Mouse (Mus musculus): ENCODE results near the gene Slc4a5. TPM values are rescaled to one million over a fixed set of nuclear protein-coding genes. Genes with fewer than 3 reads are reported as not detected.

The Slc4a5 gene
- polyA plus RNA-seq, 1 experiment from 2014 or later: 0.52 TPM

- Histone ChIP-seq H3K4me1 (replicated peaks) (peaks cover 26% of the 10 kb centered on the region), H3K4me3 (no peak overlapping the region), H3K4me2 (0 out of 2 replicates have a peak overlapping the region, but pooled peaks have one; percentile 6), H3K27ac (ENCODE audit: poor library complexity, severe bottlenecking) (peak overlapping the region; percentile 64), H3K27me3 (replicated peaks) (no peaks in the 10 kb centered on the region), H3K9ac (no peak overlapping the region), H3K36me3 (peaks cover 60% of the 10 kb centered on the region), H3K9me3 (replicated peaks) (no peaks in the 10 kb centered on the region)
- ATAC-seq (ENCODE audit: insufficient number of reproducible peaks, low FRiP score): peak; percentile 89
- 79% methylated on average over 7 of the region's 7 CpGs for WGBS
Observed at GRCm38 (mm10) chr6:83351490-83352160, 132.0 kb downstream of the Slc4a5 start.

- Histone ChIP-seq H3K4me2 (peak overlapping the region; percentile 23; the same call in 1 of the 2 replicates), H3K36me3 (peaks cover 61% of the 10 kb centered on the region), H3K9me3 (replicated peaks) (no peaks in the 10 kb centered on the region), H3K4me1 (replicated peaks) (peaks cover 30% of the 10 kb centered on the region), H3K27me3 (replicated peaks) (no peaks in the 10 kb centered on the region), H3K4me3 (no peak overlapping the region), H3K9ac (peak overlapping the region; percentile 4; the same call in 1 of the 2 replicates), H3K27ac (ENCODE audit: poor library complexity, severe bottlenecking) (peak overlapping the region; percentile 52; the same call in 1 of the 2 replicates)
- 93% methylated on average over 24 of the region's 24 CpGs for WGBS
- ATAC-seq (ENCODE audit: insufficient number of reproducible peaks, low FRiP score): no peak
Observed at GRCm38 (mm10) chr6:83352666-83353410, 133.2 kb downstream of the Slc4a5 start.

Other genes starting within 250 kb of the Slc4a5 start
- gene Dok1, start 186.4 kb upstream of the Slc4a5 start, polyA plus RNA-seq (2016; fragmentation: Nextera tagmentation; extraction: Ambion mirVana): 8.1 and 11.3 TPM in 2 replicates
- gene Loxl3, start 185.7 kb upstream of the Slc4a5 start, polyA plus RNA-seq (2016; fragmentation: Nextera tagmentation; extraction: Ambion mirVana): 5.7 and 8.0 TPM in 2 replicates
- gene Aup1, start 165.3 kb upstream of the Slc4a5 start, polyA plus RNA-seq (2016; fragmentation: Nextera tagmentation; extraction: Ambion mirVana): 120 and 131 TPM in 2 replicates
- 86.7 and 86.9 TPM in 2 replicates for gene Htra2, start 164.6 kb upstream of the Slc4a5 start, polyA plus RNA-seq (2016; fragmentation: Nextera tagmentation; extraction: Ambion mirVana)
- gene Dqx1, start 162.0 kb upstream of the Slc4a5 start, polyA plus RNA-seq (2016; fragmentation: Nextera tagmentation; extraction: Ambion mirVana): 0.48 and 0.64 TPM in 2 replicates
- gene Tlx2, start 149.5 kb upstream of the Slc4a5 start, polyA plus RNA-seq (2016; fragmentation: Nextera tagmentation; extraction: Ambion mirVana): 0.18 and 0.24 TPM in 2 replicates
- gene Pcgf1, start 142.0 kb upstream of the Slc4a5 start, polyA plus RNA-seq (2016; fragmentation: Nextera tagmentation; extraction: Ambion mirVana): 12.5 and 14.9 TPM in 2 replicates
- gene Lbx2, start 133.5 kb upstream of the Slc4a5 start, polyA plus RNA-seq (2016; fragmentation: Nextera tagmentation; extraction: Ambion mirVana): 0.36 TPM in 1 of 2 replicates, not detected in the other
- gene Ccdc142, start 118.2 kb upstream of the Slc4a5 start, polyA plus RNA-seq (2016; fragmentation: Nextera tagmentation; extraction: Ambion mirVana): 1.3 and 1.9 TPM in 2 replicates
- 2.2 and 2.4 TPM in 2 replicates for gene Gm42688, start 118.2 kb upstream of the Slc4a5 start, polyA plus RNA-seq (2016; fragmentation: Nextera tagmentation; extraction: Ambion mirVana)
- 155 and 156 TPM in 2 replicates for gene Mrpl53, start 110.8 kb upstream of the Slc4a5 start, polyA plus RNA-seq (2016; fragmentation: Nextera tagmentation; extraction: Ambion mirVana)
- 30.7 and 30.8 TPM in 2 replicates for gene Mogs, start 104.3 kb upstream of the Slc4a5 start, polyA plus RNA-seq (2016; fragmentation: Nextera tagmentation; extraction: Ambion mirVana)
- gene Wbp1, start 98.3 kb upstream of the Slc4a5 start, polyA plus RNA-seq (2016; fragmentation: Nextera tagmentation; extraction: Ambion mirVana): 87.6 and 91.3 TPM in 2 replicates
- 11.1 and 12.1 TPM in 2 replicates for gene Ino80b, start 94.4 kb upstream of the Slc4a5 start, polyA plus RNA-seq (2016; fragmentation: Nextera tagmentation; extraction: Ambion mirVana)
- gene Rtkn, start 84.4 kb upstream of the Slc4a5 start, polyA plus RNA-seq (2016; fragmentation: Nextera tagmentation; extraction: Ambion mirVana): 20.3 and 22.0 TPM in 2 replicates
- gene Wdr54, start 63.4 kb upstream of the Slc4a5 start, polyA plus RNA-seq (2016; fragmentation: Nextera tagmentation; extraction: Ambion mirVana): 4.2 and 6.8 TPM in 2 replicates
- 0.17 and 0.39 TPM in 2 replicates for gene 1700003E16Rik, start 63.4 kb upstream of the Slc4a5 start, polyA plus RNA-seq (2016; fragmentation: Nextera tagmentation; extraction: Ambion mirVana)
- 86.9 and 89.0 TPM in 2 replicates for gene Dctn1, start 53.9 kb upstream of the Slc4a5 start, polyA plus RNA-seq (2016; fragmentation: Nextera tagmentation; extraction: Ambion mirVana)
- 38.9 TPM in 2 replicates for gene Mthfd2, start 106.1 kb downstream of the Slc4a5 start, polyA plus RNA-seq (2016; fragmentation: Nextera tagmentation; extraction: Ambion mirVana)
- gene Mob1a, start 106.2 kb downstream of the Slc4a5 start, polyA plus RNA-seq (2016; fragmentation: Nextera tagmentation; extraction: Ambion mirVana): 42.6 and 43.3 TPM in 2 replicates
- 262 and 274 TPM in 2 replicates for gene Bola3, start 129.3 kb downstream of the Slc4a5 start, polyA plus RNA-seq (2016; fragmentation: Nextera tagmentation; extraction: Ambion mirVana)
- gene Tet3, start 239.3 kb downstream of the Slc4a5 start, polyA plus RNA-seq (2016; fragmentation: Nextera tagmentation; extraction: Ambion mirVana): 31.3 and 33.6 TPM in 2 replicates